Mouse (Mus musculus): ENCODE measurements around the gene Foxl1. TPM values are rescaled to one million over a fixed set of nuclear protein-coding genes. Genes with fewer than 3 reads are reported as not detected.

Gene Foxl1
- 0.17 and 0.19 TPM in 2 replicates for polyA plus RNA-seq (2012; rRNA removed)

DNA sequence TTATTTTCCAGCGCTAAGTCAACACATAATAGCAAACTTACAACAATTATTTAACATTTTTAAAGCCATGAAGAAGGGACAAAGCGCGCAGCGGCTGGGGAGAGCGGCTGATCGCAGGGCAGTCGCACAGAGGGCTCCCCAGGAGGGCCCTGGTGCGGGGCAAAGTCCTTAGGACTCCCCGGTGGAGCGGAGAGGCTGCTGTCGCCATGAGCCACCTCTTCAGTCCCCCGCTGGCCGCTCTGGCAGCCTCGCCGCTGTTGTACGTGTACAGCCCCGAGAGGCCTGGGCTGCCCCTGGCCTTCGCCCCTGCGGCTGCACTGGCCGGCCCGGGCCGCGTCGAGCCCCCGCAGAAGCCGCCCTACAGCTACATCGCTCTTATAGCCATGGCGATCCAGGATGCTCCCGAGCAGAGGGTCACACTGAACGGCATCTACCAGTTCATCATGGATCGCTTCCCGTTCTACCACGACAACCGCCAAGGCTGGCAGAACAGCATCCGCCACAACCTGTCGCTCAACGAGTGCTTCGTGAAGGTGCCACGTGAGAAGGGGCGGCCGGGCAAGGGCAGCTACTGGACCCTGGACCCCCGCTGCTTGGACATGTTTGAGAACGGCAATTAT, at the start of gene Foxl1:
TSS of gene Foxl1 (plus strand) at position 185 of the 620 bp plus-strand sequence.

GRCm38 (mm10) chr8:121084210-121084951, 43.4 kb upstream of the Foxl1 start, which contains the start of gene Foxf1:
TSS of gene Foxf1 (plus strand) at chr8:121084386.

DNA sequence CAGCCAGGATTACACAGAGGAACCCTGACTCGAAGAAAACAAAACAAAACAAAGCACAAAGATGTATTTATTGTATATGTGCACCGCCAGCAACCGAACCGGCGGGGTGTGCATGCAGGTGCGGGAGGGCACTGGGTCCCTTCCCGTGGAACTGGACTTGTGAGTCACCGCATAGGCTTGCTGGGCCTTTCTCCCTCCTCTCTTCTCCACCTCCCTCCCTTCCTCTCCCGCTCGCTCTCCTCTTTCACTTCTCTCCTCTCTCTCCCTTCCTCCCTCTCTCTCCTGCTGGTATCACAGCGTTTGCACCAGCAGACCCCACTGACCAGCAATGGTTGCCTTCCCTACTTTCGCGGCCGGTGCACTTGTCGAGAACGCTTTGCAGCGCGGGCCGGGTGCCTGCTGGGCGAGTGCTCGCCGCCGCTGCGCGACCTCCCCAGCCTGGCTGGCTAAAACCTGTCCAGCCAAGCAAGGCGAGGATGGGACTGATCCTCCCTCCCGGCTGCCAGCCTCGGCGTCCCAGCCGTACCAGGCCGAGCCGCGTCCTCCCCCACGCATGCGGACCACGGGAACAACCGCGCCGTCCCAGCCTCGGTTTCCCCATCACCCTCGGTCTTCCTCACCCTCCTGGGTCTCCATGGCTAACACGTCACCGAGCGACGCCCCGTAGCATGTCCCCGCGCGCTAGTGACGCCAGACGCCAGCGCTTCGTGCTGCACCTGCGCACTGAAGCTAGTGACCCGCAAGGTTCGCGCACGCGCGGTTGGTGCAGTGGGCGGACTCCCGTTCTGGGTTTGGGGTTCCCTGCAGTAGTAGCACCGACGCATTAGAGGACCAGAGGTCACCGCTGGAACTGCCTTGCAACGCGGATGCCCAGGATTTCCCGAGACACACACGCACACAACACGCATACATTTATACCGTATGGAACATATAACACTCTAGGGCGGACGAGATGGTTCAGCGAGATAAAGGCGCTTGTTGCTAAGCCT, 19.8 kb upstream of the Foxl1 start, which contains the start of gene Mthfsd:
TSS of gene Mthfsd (minus strand) at position 725 of the 989 bp plus-strand sequence.

DNA sequence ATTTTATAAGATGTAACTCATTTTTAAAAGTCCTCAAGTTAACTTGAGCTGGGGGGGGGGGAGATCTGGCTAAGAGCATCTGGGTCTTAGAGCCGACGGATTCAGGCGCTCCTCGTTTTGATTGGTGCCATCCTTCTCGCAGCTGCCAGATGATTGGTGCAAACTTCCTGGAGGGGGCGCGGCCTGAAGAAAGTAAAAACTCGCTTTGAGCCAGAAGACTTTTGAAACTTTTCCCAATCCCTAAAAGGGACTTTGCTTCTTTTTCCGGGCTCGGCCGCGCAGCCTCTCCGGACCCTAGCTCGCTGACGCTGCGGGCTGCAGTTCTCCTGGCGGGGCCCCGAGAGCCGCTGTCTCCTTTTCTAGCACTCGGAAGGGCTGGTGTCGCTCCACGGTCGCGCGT, 11.8 kb upstream of the Foxl1 start, which contains the start of gene Foxc2:
TSS of gene Foxc2 (plus strand) at position 224 of the 400 bp plus-strand sequence.

Other genes starting within 250 kb of the Foxl1 start
- gene Foxf1, start 43.6 kb upstream of the Foxl1 start, polyA plus RNA-seq (2012; rRNA removed): 1.7 and 2.1 TPM in 2 replicates
- 79.6 and 82.6 TPM in 2 replicates for gene Mthfsd, start 19.5 kb upstream of the Foxl1 start, polyA plus RNA-seq (2012; rRNA removed)
- 1.4 and 1.7 TPM in 2 replicates for gene Foxc2, start 11.8 kb upstream of the Foxl1 start, polyA plus RNA-seq (2012; rRNA removed)